Comparison of ENCODE assay signal across 8 mouse cellular contexts in the genomic region with DNA sequence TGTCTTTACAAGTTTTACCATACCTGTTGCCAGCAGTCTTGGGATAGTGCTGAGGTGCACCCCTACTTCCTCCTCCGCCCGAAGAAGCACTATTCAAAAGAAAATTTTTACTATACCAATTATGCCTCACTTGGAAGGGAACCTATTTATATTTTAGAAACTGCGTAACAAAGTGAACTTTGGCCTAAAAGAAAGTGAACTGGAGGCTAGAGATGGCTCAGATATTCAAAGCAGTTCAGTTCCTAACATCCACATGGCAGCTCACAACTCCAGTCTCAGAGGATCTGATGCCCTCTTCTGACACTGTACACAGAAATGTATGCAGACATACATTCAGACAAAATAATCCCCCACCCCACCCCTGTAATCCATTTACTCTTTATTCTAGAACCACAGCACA. TPM values are rescaled to one million over a fixed set of nuclear protein-coding genes. Genes with fewer than 3 reads are reported as not detected.
DNase-seq lines count a peak whose midpoint lies in the region; ATAC-seq lines count a peak whose summit lies in the region.

No protein-coding gene starts in this region.

- peaks cover 57% of the 10 kb centered on the region for H3K36me3 ChIP-seq in heart, embryonic 13.5 days
- H3K36me3 ChIP-seq in hindbrain, embryonic 13.5 days: peaks cover 54% of the 10 kb centered on the region
- peaks cover 55% of the 10 kb centered on the region for H3K36me3 ChIP-seq in midbrain, embryonic 12.5 days

- H3K4me2 ChIP-seq in heart, embryonic 13.5 days: peak overlapping the region; percentile 90
- peak overlapping the region; percentile 88 for H3K4me2 ChIP-seq in hindbrain, embryonic 13.5 days
- peak overlapping the region; percentile 76 for H3K4me2 ChIP-seq in midbrain, embryonic 12.5 days (replicated peaks)

- ATAC-seq in heart, embryonic 13.5 days (ENCODE audit: extremely low read depth, insufficient number of reproducible peaks, low FRiP score, low TSS enrichment): no peak
- no peak for ATAC-seq in hindbrain, embryonic 13.5 days (ENCODE audit: low FRiP score)
- no peak for ATAC-seq in midbrain, embryonic 12.5 days (ENCODE audit: low FRiP score, low read depth)

- DNase-seq in heart, postnatal 36 days: no peak
- peak; percentile 22 for DNase-seq in ZHBTc4 (ENCODE audit: low read depth, low spot score)
- DNase-seq in spleen, postnatal 14 days (ENCODE audit: low spot score in 2 of 2): no peak
- DNase-seq in gastrocnemius, postnatal 14 days: no peak
- no peak for DNase-seq in spleen, postnatal 36 days (ENCODE audit: low spot score in 2 of 2)

- H3K4me3 ChIP-seq in heart, embryonic 13.5 days: peak overlapping the region; percentile 97
- H3K4me3 ChIP-seq in hindbrain, embryonic 13.5 days: peak overlapping the region; percentile 97
- peak overlapping the region; percentile 99 for H3K4me3 ChIP-seq in midbrain, embryonic 12.5 days

- no peaks in the 10 kb centered on the region for H3K9me3 ChIP-seq in heart, embryonic 13.5 days
- H3K9me3 ChIP-seq in hindbrain, embryonic 13.5 days: no peaks in the 10 kb centered on the region
- H3K9me3 ChIP-seq in midbrain, embryonic 12.5 days: no peaks in the 10 kb centered on the region

- intact Hi-C loops in heart, postnatal 36 days (cut with DNase I): no loop called here
- intact Hi-C loops in gastrocnemius, postnatal 14 days (cut with DNase I; ENCODE audit: low total_unique reads): no loop called here

- no peaks in the 10 kb centered on the region for H3K27me3 ChIP-seq in heart, embryonic 13.5 days (replicated peaks)
- H3K27me3 ChIP-seq in hindbrain, embryonic 13.5 days: no peaks in the 10 kb centered on the region
- no peaks in the 10 kb centered on the region for H3K27me3 ChIP-seq in midbrain, embryonic 12.5 days

- WGBS in heart, embryonic 13.5 days: 79% methylated on average over 3 of the region's 3 CpGs
- 92% methylated on average over 3 of the region's 3 CpGs for WGBS in hindbrain, embryonic 13.5 days
- 93% methylated on average over 3 of the region's 3 CpGs for WGBS in midbrain, embryonic 12.5 days

- H3K27ac ChIP-seq in heart, embryonic 13.5 days (replicated peaks): no peak overlapping the region
- H3K27ac ChIP-seq in hindbrain, embryonic 13.5 days: peak overlapping the region; percentile 100; the same call in 1 of the 2 replicates
- H3K27ac ChIP-seq in midbrain, embryonic 12.5 days (replicated peaks): 0 out of 2 replicates have a peak overlapping the region, but pooled peaks have one; percentile 100

- H3K4me1 ChIP-seq in heart, embryonic 13.5 days: peaks cover 57% of the 10 kb centered on the region
- H3K4me1 ChIP-seq in hindbrain, embryonic 13.5 days (replicated peaks): peaks cover 29% of the 10 kb centered on the region
- peaks cover 26% of the 10 kb centered on the region for H3K4me1 ChIP-seq in midbrain, embryonic 12.5 days

- H3K9ac ChIP-seq in heart, embryonic 13.5 days: peak overlapping the region; percentile 100
- peak overlapping the region; percentile 100 for H3K9ac ChIP-seq in hindbrain, embryonic 13.5 days
- peak overlapping the region; percentile 100 for H3K9ac ChIP-seq in midbrain, embryonic 12.5 days (replicated peaks)

RNA-seq across cellular contexts. Expression of gene Eif4g2, which starts 2.0 kb away (rescaled TPM):
- polyA plus RNA-seq in heart, embryonic 13.5 days (2015; fragmentation: Nextera tagmentation; extraction: Ambion mirVana): 583 and 585 TPM in 2 replicates
- total RNA-seq in heart, postnatal 36 days (2021): 1,000 to 10,000 TPM; 1,008 to 1,028 TPM
- polyA plus RNA-seq in hindbrain, embryonic 13.5 days (2015; fragmentation: Nextera tagmentation; extraction: Ambion mirVana): 1,147 and 1,168 TPM in 2 replicates
- polyA plus RNA-seq in midbrain, embryonic 12.5 days (2016; fragmentation: Nextera tagmentation; extraction: Ambion mirVana): 1,594 and 1,624 TPM in 2 replicates
- total RNA-seq in gastrocnemius, postnatal 14 days (2021): 100 to 1,000 TPM; 561 to 606 TPM

RNA-seq across cellular contexts. Expression of gene Ctr9, which starts 52.1 kb away (rescaled TPM):
- polyA plus RNA-seq in heart, embryonic 13.5 days (2015; fragmentation: Nextera tagmentation; extraction: Ambion mirVana): 39.6 and 41.8 TPM in 2 replicates
- total RNA-seq in heart, postnatal 36 days (2021): 10 to 100 TPM; 17.1 to 18.9 TPM
- 94.3 and 96.9 TPM in 2 replicates for polyA plus RNA-seq in hindbrain, embryonic 13.5 days (2015; fragmentation: Nextera tagmentation; extraction: Ambion mirVana)
- polyA plus RNA-seq in midbrain, embryonic 12.5 days (2016; fragmentation: Nextera tagmentation; extraction: Ambion mirVana): 102 and 105 TPM in 2 replicates
- 10 to 100 TPM; 15.5 to 16.9 TPM for total RNA-seq in gastrocnemius, postnatal 14 days (2021)
